Mouse (Mus musculus) c-Kit-positive CD71-positive TER-119-negative erythroid progenitor cells, embryonic 14.5 days (primary cell): ENCODE measurements at regions not wholly inside any gene's neighbourhood (a gene's known extent, or its start where the extent isn't known, plus 50 kb on each side); places are given as distances from the start of the nearest gene placed in this dataset.

Source experiments
- DNase-seq: peaks from one replicate; pipeline ENCODE4 v3.0.0-alpha.2; 2013; ENCODE audit warnings: low read depth

DNA sequence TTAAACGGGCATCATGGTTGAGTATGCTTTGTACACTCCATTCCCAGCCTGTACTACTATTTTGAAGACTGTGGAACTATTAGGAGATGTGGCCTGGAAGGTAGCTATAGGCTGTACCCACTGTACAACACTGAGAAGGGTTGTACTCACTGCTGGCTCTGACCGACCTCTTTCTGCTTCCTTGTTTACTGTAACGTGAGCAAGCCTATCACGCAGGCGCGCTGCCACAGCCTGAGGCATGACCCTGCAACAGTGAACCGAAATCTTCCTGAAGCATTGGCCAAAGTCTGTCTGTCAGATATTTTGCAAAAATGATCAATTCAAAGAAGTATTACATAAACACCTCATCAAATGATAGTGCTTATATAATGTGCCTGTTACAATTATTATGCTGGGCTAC is 112.0 kb upstream of the Daam1 start:
- no peak for DNase-seq

DNA sequence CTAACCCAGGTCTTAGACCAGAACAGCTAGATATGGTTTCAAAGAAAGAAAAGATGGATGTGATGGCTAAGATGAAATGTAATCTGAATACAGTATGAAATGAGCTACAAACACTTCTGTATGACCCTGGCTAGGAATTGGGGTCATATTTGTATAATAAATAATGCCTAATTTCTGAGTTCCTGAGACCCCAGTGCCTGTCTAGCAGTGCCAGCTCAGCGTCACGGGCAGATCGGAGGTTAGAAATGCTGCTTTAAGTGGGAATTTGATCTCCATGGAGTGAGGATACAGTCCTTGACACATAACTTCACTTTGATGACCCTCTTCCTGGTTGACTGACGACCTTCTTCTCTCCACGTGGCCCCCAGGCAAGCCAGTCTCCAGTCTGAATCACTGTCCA is 105.7 kb upstream of the Daam1 start:
- no peak for DNase-seq

DNA sequence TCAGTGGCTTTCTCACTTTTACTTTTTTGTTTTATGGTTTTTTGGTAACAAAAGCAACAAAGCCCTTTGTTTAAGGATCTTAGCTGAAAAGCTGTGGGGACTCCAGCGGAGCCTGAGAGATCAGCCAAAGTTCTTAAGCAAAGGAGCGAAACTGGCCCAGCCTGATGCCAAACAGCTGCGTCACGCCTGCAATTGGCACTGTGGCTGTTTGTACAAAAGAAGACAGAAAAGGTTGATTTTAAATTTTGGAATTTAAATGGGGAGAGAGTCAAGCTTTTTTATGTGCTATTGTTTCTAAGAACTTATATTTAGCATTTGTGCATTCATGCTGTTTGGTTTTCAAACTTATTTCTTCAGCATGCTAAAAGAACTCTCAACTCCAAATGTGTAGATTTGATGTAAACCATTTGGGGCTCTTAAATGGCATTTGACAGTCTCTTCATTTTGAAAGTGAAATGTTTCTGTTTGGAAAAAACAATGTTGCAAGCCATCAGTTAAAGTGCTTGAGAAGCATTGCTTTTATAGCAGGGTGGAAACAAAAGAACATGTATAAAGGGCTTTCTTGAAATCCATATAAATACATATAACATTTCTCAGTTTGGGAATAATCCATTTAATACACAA is 105.1 kb upstream of the Daam1 start:
- DNase-seq: no peak

DNA sequence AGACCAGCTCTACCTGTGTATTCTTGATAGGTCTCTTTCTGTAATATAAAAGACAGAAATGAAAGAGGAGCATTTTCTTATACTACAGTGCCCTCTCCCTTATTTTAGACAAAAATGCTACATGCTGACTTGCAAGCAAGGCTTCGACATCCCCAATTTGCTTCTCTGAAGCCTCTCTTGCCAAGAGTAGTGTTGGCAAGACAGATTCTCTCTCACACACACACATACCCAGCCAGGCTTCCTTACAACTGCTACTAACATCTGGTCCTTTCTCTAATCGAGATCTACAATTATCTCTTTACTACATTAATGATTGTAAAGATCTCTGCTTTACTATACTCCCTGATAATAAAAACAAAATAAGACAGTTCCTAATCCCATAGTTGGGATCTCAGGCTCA is 87.5 kb upstream of the Daam1 start:
- no peak for DNase-seq

DNA sequence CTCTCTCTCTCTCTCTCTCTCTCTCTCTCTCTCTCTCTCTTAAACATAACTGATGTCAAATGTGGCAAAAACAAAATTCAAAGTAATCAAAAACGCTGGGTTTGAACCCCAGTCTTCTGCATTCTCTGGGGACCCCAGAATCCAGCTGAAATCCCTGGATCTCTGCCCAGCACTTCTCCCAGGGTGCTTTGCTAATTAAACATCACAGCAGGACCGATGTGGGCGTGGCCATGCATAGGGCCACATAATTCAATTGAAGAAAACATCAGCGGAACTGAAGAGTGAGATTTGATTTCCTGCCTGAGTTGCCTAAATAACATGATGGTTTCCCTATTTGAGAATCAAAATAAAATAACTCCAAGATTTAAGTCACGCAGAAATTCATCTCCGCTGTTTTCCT is 84.9 kb upstream of the Daam1 start:
- no peak for DNase-seq

DNA sequence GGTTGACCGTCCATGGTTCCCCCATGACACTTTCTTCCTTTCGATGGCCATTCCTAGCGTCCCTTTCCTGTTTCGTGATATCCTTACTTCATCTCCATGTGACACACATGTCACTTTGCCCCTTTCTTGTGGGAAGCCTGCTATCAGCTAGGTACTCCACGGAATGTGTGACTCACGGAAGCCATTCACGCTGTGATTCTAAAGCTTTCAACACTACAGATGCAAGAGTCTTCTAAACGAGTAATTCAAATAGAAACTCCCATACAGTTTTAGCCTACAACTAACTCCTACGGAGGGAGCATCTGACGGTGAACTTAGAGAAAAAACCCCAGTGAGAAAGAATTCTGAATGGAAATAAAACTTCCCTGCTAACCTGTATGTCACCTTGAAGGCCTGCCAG is 83.5 kb upstream of the Daam1 start:
- DNase-seq: no peak

DNA sequence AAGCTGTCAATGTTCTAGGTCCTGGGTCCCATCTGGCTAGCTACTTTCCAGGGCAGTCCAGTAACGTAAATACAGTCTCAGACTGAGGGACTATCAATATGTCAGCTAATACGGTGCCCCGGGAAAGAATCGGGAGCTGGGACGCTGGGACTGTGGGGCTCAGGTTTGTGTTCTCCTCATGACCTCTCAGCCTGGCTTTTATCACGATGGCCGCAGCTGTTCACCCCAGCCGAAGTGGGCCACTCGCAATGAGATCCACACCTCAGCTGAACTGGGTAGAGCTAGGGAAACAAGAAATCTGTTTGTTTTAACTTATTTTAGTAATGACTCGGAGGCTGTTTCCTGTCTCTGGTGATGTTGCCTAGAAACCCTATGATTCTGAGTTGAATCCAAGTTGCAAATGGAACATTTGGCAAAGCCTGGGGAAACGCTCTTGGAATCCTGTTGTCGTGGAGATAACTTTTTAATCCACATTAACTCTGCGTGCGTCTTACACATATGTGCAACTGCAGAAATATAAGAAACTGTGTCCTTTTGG is 83.0 kb upstream of the Daam1 start:
- no peak for DNase-seq

DNA sequence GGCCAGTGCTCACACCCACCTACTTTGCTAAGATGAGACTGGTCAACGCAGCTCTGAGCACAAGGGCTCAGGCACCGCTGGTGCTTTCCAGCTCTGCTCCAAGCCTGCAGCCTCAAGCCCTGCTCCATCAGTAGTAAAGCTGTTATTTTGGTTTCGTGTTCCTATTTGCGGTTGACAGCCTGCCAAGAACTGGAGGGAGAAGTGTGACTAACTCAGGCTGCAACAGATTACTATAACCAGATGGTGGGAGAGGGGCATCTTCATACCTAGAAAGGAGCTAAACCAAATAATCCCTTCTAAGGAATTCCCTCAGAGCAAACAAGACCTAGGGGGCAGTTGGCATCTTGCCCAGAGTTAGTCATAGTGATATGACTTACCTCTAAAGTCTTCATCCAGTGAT is 82.1 kb upstream of the Daam1 start:
- DNase-seq: no peak

DNA sequence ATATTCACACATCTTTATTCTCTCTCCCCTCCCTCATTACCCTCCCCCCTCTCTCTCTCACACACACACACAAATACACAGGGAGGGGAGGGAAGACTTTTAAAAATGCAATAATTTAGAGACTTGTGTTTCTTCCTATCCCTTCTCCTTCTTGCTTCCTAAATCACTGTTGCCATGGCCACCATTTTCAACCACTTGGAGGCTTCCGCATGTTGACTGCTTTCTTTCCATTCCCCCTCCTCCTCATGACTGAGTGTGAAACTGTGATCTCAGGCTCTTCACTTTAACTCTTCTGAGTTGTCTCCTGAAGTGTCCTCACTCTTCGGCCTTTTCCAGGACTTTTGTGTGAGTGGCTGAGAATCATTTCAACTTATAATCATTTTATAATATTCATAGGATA is 81.2 kb upstream of the Daam1 start:
- no peak for DNase-seq

DNA sequence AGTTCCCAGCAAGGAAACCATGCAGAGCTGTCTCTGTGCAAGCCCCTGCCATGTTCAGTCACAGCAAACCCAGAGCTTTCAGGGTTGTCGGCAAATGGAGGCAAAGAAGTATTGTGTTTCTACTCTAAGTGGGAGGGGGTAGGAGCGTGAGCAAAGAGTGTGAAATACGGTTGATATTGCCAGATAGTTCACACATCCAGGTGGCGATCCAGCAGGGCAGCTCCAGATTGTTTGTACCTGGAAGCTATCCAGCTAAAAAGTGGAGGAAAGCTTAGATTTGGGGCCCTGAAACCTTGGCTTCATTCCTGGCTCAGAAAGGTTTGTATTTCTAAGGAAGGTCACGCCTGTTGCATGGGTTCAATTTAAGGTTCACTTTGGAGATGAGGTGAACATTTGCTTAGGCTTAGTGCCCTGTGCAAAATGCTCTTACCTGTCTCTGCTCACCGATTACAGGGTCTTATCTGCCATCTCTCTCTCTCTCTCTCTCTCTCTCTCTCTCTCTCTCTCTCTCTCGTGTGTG is 78.1 kb upstream of the Daam1 start:
- no peak for DNase-seq

DNA sequence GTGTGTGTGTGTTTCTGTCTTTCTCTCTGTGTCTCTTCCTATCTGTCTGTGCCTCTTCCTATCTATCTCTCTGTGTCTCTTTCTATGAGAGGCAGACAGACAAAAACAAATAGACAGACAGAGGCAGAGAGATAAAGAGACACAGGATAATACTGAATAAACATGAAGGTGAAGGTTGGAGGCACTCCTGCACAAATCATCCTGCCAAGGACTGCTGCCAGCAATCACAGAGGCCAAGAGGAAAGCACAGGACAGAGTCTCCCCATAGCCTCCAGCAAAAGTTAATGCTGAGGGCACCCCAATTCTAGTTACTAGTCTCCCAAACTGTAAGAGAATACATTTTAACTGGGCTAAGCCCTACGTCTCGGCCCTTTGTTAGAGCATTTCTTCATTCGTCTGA is 77.6 kb upstream of the Daam1 start:
- DNase-seq: no peak

DNA sequence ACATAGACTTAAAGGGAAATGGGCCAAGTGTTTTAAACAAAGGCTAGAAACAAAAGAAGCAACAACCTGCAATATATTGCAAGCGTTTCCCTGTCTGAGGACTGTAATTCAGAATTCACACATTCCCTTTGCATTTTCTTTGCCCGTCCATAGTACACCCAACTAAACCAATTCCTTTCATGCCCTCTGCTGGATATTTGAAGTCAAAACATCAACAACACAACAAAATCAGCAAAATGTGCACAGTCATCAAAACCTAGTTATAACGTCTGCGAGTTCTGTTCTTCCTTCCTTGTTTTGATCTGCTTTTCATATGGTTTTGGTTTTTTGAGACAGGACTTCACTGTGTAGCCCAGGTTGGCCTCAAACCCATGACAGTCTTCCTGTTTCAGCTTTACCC is 67.7 kb upstream of the Daam1 start:
- no peak for DNase-seq

DNA sequence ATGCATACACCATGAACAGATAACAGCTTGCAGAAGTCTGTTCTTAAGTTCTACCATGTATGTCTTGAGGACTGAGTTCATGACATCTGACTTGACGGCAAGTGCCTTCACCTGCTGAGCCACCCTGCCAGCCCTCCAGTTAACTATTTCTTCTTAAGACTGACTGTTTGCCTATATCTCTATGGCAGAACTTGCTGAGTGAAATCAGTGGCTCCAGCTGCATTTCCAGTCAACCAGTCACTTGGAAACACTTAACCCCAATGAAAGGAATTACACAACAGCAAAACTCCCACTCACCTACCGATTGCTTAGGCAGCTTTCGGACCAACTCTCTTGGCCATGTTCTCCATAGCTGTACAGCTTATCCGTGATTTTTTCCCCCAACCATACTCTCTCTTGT is 64.8 kb upstream of the Daam1 start:
- no peak for DNase-seq

DNA sequence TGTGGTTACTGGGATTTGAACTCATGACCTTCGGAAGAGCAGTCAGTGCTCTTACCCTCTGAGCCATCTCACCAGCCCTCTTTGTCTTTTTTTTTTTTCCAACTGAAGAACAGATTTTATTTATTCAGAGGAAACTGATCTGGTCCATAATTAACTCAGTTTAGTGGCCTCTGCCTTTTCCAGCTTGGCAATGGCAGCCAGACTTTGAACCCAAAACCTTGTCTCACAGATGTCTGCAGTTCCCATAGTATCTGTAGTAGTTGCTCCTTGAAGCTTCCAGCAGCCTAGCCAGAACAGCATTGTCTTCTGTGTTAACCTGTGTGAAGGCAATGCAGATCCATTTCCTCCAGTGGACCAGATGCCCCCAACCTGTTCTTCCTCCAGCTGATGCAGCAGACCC is 64.2 kb upstream of the Daam1 start:
- no peak for DNase-seq

DNA sequence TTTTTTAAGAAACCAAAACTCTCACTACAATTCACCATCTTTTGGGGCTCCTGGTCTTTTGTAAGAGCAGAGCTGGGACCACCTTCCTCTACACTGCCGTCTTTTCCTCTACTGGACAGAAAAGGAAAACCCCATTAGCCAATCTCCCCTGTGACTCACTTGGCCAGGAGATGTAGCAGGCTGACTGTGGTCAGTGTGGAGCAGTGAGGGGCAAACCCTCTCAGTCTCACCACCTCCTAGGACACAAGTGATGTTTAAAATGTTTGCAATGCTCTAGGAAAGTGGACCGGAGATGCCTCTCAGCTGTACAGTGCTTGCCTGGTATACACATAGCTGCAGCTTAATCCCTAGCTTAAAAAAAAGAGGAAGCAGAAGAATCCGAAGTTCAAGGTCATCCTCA is 63.0 kb upstream of the Daam1 start:
- DNase-seq: no peak

DNA sequence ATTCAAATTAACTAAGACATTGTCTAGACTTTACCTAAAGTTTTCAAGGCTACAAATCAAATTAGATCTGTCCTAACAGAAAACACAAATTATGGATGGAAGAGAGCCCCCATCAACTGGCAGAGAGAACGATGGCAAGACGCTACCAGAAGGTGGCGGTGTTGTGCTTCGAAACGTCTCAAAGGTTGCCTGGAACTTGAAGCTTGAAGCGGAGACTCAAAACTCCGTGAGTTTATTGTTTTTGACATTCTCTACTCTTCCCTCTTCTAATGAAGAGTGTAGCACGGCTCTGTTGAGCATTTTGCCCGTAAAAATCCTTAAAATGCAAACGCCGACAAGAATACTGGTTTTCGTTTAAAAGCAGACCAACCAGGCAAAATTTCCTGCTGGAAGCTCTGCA is 62.4 kb upstream of the Daam1 start:
- DNase-seq: peak; percentile 60

DNA sequence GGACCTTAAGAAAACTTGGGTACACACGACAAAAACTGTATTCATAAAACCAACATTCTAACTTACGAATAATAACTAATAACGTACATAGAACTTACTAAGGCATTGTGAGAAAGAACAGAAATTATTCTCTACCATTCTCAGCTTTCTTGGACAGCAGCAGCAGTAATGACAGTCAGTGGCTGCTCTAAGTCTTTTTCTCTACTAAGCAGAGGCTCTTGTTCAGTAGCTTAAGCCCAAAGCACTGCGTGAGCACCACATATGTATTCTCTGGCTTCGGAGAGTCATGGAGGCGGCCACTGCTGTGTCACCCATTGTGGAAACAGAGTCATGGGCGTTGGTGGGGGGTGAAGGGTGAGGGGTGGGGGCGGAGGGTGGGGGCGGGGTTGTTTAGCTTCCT is 62.0 kb upstream of the Daam1 start:
- DNase-seq: no peak

DNA sequence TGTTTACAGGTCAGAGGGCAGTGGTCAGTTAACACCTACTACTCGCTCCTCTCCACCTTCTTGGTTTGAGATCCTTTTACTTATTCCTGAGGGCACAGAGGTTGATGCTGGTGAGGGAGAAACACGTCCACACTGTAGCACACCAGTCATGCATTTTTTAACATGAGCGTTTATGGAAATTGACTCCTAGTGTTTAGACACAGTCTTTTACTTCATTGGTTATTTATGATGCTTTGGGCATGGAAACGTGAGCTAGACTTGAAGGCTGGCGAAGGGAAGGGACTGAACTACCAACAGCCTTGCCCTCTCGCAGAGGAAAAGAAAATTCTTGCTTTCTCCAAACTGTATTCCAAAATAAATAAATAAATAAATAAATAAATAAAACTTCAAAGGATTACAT is 61.6 kb upstream of the Daam1 start:
- no peak for DNase-seq

DNA sequence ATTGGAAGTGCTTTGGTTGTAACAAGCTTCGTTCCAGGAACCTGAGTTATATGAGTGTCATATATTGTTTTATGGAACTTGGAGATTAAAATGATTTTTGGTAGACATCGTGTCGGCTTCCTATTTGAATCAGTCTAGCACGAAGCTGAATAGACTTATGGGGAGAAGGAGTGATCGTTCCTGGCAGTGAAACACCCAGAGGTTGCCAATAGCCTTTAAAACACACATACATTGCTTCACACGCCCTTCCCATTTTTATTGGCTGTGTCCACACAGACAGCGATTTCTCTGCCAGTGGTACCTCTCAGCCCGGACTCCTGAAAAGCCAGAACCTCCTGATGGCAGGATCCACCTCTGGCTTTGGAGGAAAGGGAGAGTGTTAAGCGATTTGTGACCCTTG is 57.0 kb upstream of the Daam1 start:
- DNase-seq: no peak

DNA sequence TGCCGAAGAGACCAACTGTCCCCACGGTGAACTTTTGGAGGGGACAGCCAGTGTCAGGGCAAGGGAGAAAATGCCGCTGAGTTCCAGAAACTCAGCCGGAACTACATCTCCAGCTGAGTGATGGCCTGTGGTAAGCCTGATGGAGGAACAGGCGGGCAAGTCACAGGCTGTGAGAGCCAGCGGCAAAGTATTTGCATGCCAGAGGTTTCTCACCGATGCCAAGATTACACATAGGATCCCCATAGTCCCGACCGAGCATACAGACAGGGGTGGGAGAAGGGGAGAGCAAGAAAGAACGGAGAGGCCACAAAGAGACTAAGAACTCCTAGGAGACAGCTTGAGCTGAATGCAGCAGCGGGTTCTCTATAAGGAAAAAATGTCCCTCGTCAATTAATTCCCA is 55.8 kb upstream of the Daam1 start:
- no peak for DNase-seq

DNA sequence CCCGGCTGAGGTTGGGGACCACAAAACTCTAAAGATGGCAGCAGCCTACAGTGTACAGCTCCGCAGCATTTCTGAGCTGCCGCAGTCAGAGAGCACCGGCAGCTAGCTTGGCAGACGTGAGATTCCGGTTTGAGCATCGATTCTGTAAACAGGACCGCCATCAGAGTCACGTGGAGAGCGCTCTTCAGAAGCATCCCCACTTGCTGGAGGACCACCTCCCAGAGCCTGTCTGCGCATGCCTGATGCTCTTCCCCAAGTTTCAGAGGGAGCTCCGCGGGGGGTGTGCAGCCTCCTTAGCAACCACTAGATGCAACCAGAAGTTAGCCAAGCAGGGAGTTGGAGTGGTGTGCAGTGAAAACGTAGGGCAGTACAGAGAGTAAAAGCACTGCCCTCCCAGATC is 52.7 kb upstream of the Daam1 start:
- no peak for DNase-seq

DNA sequence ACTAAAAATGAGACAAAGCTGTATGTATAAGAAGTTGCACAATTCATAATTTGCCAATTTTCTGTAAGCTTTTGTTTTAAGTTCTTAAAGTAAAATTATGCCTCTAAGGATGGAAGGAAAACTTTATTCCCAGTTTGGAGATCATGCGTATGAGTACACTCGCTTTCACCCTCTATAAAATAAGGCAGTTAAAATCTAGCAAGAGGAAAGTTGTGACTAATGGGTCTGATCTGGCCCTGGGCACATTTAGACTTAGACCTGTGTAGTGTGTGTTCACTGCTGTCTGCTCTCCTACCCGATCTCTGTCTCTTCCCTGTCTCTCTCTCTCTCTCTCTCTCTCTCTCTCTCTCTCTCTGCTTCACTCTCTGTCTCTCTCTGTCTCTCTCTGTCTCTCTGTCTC is 51.9 kb upstream of the Daam1 start:
- DNase-seq: no peak

DNA sequence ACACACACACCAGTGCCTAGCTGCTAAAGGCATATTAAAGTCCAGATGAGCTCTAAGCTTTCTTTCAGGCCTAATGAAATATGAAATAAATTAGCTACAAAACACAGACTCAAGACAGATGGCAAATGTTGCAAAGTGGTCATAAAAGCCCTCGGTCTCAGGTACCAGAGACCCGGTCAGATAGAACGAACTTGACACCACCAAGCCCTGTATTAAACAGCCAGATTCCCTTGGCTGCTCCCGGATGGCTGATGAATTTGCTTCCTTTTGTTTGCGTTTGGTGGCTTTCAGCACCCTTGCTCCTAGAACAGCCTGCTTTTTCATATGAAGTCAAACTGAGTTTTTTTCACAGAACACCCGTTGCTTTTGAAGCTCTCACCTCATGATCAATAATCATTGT is 51.5 kb upstream of the Daam1 start:
- DNase-seq: no peak
